Mouse (Mus musculus): ENCODE results near the gene Prg3.

Prg3 gene

DNA sequence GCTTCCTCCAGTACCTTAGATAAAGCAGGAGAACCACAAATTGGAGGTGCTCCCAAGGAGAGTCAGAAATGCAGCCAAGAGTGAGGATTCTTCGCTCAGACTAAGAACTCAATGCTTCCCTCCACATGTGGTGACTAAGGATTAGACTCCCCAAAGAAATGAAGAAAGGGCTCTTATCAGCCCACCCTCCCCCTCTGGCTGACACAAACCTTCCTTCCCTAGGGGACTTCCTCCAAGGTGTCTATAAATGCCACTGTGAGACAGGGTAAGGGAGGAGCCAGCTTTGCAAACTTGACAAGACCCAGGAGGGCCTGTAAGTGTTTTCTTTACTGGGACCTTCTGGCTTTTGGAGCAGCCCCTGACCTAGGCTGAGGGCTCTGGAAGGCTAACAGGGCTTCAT is 7.8 kb upstream of the Prg3 start, which contains the start of gene Prg2:
Gene Prg2 (plus strand): TSS at position 274 of the 400 bp plus-strand sequence.
- no peak for DNase-seq (ENCODE audit: extremely low read depth, insufficient read length, low spot score)

DNA sequence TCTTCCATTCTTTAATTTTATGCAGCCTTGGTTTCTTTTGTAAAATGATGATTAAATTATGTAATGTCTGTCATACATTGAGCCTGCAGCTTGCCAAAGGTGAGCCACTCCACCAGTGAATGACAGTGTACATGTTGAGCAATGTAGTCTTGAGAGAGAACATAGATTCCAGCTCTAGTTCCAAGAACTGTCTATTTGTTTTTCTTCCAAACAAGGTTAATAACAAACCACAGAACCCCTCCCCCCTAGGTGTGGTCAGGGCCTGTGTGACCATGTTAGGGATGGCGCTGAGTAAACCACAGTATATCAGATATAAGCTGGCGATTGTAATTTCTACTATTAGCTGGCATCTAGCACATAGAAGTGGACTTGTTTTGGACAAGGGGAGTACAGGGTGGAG is 8.4 kb downstream of the Prg3 start:
- DNase-seq (ENCODE audit: extremely low read depth, insufficient read length, low spot score) = no peak

DNA sequence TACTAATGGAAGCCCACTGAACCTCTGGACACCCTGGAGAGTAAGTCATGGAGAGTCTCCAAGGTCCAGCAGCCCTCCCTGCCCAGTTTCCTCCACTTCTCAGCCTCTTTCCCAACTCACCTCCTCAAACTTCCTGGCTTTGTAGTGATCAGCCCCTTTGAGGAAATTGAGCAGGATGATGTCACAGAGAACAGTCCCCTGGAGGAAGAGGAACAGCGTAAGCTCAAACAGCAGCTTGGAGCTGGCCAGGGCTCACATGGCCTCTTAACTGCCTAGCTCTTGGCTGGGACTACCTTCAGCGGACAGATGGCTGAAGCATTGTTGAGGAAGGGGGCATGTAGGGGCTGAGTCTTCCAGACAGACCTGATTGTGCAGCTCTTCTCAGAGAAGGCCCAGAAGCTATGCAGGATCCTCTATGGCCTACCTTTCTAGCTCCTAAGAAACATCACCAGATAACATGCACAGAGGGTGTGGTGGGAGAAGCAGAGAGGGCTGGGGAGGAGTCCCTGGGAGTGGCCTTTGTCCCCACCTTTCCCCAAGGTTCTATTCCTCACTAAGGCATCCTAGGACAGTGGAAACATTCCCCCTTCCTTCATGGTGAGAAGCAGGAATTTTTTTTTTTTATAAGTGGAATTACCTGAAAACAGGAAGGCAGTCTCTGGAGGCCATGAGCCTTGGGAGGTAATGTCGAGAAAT is 11.6 kb downstream of the Prg3 start:
- no peak for DNase-seq (ENCODE audit: extremely low read depth, insufficient read length, low spot score)

DNA sequence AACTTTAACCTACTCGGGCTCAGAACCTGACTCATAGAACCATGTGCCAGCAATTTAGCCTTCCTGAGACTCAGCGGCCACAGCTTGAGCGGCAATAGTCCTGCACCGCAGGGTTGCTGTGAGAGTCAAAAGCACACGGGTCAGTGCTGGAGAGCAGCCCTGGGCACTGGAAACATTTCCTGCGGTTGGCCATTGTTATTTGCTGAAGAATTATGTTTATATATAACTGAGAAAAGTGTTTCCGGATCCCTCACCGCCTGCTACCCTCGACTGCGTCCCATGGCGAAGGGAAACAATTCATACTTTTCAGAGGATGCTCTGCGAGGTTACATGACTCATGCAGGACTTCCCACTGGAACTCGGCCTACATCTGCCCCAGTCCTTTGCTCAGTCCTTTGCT is 13.5 kb downstream of the Prg3 start:
- DNase-seq (ENCODE audit: extremely low read depth, insufficient read length, low spot score) = peak; percentile 83

DNA sequence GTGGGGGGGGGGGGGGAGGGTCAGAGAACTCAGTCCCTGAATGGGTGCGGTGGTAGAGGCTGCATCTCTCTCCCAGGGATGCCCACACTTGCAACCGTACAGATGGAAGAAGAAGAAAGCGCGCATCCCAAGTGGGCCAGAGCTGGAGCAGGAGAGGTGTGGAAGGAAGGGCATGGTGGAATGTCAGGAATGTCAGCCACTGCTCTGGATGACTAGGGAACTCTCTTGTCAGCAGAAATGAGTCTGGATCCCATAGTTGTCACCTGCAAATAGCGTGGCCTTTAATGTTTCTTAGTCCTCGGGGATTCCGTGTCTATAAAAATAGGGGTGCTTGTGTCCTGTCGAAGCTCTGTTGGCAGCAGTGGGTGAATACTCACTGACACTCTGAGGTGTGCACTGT is 14.6 kb downstream of the Prg3 start:
- peak; percentile 21 for DNase-seq (ENCODE audit: extremely low read depth, insufficient read length, low spot score)

DNA sequence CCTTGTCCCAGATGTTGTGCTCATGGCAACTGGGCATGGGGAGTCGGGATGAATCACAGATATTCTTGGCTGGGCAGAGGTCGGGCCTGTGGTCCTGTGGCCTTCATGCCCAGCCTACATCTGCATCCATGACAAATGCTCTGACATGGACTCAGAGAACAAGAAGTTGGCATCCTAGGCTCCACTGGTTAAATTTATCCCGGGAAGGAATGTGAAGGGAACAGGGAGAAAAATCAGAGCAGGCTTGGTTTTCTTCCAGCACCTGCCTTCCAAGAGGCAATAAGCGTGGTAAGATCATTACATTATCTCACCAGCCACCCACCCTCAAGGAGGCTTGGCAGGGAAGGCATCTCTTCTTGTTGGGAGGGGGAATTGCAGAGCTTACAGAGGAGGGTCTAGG is 16.3 kb downstream of the Prg3 start:
- peak; percentile 34 for DNase-seq (ENCODE audit: extremely low read depth, insufficient read length, low spot score)

DNA sequence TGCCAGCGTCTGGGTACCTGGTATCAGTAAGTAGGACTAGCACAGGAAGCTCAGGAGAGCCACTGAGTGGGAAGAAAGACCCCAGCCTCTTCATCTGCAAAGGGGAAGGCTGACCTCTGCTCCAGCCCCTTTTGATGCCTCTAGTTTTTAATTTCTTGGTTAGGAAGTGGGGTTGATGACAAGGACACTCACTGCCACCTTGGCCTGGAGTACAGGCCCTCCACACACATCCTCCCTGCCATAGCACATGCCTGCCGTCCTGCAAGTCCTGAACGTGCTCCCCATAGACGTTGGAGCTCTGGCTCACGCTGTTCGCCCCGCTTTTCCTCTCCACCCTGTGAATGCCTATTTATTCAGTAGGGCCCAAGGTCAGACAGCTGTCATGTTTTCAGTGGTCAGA is 18.6 kb downstream of the Prg3 start:
- no peak for DNase-seq (ENCODE audit: extremely low read depth, insufficient read length, low spot score)

DNA sequence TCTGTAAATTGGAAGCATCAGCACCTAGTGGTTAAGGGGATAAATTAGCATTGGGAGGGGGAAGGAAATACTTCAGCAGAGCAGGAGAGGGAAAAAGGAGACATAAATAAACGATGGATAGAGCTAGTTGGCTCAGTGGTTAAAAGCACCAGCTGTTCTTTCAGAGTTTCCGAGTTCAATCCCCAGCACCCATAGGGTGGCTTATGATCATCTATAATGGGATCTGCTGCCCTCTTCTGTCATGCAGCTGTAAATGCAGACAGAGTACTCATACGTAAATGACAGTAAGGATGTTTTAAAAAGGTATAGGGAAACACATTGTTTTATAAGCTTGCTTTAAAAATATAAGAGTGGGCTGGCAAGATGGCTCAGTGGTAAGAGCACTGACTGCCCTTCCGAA is 19.7 kb downstream of the Prg3 start:
- DNase-seq (ENCODE audit: extremely low read depth, insufficient read length, low spot score) = peak; percentile 16

DNA sequence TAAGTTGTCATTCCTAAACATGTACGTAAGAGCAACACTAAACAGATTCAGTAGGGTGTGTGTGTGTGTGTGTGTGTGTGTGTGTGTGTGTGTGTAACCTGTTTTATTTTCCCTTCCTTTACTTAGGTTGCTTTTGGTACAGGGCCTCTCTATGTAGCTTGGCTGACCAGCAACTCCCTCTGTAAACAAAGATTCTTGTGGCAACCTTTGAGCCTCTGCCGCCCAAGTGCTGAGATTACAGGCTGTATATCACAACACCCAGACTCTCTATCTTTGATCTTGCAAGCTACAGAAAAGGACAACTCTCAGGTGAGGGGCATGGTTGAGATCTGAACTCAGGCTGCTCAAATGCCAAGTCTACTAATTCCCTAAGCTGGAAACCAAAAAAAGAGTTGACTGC is 21.2 kb downstream of the Prg3 start:
- DNase-seq (ENCODE audit: extremely low read depth, insufficient read length, low spot score) = no peak

DNA sequence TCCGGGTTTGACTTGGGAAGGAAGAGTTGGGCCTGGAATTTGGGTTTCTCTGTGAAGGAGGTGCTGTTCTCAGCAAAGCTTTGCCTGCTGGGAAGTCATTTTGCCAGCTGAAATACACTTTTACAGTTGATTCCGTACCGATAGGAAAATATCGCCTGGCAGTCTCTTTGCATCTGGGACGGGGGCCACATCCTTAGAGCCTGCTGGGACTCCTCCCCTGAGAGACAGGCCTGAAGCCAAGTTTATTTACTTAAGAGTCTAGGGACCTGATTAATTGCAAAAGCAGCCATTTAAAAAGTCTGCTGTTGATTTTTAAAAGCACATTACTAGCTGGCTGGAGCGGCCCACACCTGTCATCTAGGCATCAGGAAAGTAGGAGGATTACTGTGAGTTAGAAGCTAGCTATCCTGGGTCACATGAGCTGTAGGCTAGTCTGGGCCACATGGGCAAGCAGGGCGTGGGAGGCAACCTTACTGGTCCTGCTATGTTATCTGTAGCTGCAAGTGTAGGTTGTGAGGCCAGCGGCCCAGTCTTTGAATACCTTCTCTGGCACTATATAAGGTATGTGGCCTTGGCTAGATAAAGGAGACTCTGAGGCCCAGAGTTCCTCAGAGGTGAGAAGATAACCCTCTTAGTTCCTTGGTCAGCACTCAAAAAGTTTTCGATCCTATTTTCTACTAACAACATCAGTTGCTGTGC is 24.0 kb downstream of the Prg3 start:
- DNase-seq (ENCODE audit: extremely low read depth, insufficient read length, low spot score) = no peak

DNA sequence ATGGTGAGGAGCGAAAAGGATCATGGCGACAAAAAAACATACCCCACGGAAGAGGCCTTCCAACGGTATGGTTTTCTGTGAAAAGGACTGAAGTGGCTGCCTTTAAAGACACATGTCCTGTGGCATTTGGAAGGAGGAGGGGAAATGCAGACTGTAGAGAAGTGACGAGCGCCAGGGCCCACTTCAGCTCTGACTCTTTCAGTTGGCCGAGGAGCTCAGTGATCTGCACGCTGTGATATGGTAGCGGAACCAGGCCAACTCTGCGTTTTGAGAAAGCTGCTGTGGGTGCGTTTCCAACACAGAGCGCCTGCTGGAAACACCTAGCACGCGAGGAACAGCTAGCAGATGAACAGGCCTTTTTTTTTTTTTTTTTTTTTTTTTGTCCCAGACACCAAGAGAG is 24.7 kb downstream of the Prg3 start:
- no peak for DNase-seq (ENCODE audit: extremely low read depth, insufficient read length, low spot score)

DNA sequence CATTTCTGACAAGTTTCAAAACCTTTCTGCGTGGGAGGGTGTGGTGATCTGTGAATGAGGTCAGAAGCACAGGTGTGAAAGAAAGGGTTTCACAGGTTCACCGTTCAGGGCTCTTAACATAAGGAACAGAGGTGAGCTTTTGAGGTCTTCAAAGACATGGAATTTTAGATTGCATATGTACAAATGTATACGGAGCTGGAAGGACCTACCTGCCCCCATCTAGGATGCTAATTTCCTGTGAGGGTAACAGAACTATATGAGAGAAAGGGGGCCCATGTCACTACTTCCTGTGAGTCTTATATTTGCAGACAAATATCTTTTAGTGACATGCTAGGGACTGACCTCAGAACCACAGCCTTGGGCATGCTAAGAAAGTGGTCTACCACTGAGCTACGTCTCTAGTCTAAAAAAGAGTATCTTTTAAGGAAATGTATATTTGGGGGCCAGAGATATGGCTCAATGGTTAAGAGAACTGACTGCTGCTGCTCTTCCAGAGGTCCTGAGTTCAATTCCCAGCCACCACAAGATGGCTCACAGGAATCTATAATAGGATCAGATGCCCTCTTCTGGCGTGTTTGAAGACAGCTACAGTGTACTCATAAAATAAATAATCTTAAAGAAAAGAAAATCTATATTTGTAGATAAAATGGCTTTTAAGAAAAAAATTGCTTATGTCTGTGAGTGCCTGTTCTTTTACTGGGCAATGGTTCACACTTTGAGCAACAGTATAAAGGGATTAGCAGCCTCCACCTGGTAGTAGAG is 26.0 kb downstream of the Prg3 start:
- DNase-seq (ENCODE audit: extremely low read depth, insufficient read length, low spot score) = no peak

DNA sequence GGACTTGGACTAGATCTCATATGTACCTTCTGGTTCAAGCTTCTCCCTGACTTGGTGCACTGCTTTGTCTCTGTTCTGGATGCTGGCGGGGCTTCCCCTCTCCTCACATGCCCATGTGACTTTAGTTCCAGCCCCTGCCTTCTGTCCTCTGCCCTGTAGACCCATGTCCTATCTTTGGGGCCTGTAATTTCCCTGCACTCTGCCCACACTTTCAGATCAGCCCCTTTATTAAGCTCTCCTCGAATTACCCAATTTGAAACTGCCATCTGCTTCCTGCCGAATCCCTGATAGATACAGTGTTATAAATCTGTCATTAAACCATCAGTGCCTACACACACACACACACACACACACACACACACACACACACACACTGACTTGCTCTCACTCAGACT is 26.6 kb downstream of the Prg3 start:
- no peak for DNase-seq (ENCODE audit: extremely low read depth, insufficient read length, low spot score)

DNA sequence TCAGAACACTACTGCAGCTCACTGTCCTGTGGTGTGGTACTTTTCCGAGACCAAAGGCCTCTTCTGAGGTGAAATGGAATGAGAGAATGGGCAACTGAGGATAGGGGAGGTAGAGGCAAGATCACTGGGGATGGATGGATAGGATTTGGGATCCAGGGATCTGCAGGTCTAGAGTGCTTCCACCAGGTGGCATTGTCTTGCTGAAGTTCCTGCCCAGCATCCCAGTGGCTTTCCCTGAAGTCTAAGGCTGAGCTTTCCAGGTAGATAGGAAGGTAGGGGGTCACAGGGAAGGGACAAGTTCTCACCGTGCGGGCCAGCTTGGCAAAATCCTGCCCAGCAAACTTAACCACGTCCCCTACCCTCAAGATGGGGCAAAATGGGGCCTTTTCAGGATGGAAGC is 34.0 kb downstream of the Prg3 start:
- DNase-seq (ENCODE audit: extremely low read depth, insufficient read length, low spot score) = no peak

DNA sequence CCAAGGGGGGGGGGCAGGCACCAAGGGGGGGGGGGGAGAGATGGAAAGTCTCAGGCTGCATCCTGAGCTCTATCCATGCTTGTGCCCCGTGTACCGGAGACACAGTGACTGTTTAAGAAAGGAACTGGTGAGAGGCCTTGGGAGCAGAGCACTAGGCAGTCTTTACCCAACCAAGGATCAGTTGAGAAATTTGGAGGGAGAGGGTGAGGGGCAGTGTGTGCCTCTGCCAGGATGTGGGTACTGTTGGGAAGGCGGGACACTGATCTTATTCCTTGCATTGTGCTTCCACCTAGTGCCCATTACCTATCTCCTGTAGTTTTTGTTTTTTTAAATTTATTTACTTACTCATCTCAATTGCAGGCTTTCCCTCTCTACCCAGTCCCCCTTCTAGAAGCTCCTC is 38.2 kb downstream of the Prg3 start:
- no peak for DNase-seq (ENCODE audit: extremely low read depth, insufficient read length, low spot score)

DNA sequence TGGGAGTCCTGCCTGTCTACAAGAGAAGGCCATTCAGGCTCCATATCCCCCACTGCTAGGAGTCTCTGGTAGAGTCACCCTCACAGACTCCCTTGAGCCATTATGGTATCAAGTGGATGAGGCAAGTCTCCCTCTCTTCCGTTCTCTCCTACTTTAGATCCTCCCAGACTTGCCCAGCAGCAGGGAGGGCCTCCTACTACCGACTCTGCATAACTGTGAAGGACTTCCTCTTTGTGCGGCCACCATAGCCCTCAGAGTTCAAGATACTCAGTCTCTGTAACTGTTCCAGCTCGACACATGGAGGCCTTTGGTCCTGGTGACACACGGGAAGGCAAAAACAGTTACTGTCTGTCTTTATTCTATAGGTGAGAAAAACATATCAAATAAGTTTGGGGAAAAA is 39.3 kb downstream of the Prg3 start:
- DNase-seq (ENCODE audit: extremely low read depth, insufficient read length, low spot score) = no peak

DNA sequence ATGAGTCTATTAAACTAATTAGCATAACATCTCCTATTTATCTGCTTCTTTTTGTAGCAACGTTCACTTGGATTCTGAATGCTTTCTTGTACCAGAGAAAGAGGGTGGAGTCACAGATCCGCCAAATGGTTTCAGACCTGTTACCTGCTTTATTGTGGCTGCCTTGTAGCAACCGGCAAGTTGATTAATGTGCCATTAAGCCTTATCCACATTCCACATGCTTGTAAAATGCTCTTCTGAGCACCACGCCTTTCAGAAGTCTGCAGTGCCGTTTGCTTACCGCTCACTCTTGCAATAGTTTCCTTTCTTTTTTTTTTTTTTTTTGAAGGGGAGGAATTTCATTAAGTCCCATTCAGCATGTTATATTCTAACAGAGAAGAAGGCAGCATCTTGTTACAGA is 41.9 kb downstream of the Prg3 start:
- no peak for DNase-seq (ENCODE audit: extremely low read depth, insufficient read length, low spot score)

DNA sequence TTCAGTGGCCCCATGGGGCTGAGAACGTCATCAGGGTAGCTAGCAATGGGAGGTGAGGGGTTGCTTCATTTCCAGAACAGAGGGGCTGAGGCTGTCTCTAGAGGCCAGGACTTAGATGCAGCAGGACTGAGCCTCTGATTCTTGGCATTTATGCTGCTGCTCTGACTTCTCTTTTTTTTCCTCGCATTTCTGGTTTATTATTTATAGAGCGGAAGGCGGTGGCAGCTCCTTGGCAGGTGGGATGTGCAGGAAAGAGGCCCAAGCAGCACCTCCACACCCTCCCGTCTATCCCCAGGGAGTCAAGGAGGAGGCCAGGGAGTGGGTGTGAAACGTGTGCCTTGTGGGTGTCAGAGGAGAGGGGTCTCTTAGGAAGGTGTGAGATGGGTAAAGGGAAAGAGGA is 43.0 kb downstream of the Prg3 start:
- DNase-seq (ENCODE audit: extremely low read depth, insufficient read length, low spot score) = no peak

DNA sequence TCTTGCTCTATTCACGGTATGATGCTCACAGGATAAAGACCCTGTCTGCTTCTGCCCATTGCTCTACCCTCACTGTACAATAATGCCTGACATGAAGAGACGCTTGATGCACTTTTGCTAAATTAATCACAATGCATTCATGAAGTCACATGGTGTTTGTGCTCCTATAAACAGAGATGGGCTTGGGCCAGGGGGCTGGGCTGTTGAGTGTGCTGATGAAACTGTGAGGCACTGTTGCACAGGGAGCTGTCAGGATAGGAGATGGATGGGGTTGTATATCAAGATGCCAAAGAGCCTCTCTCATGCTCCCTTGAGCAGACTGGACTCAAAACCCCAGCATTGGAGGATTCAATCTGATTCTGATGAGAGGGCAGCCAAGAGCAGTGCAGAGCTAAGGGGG is 45.1 kb downstream of the Prg3 start:
- no peak for DNase-seq (ENCODE audit: extremely low read depth, insufficient read length, low spot score)

DNA sequence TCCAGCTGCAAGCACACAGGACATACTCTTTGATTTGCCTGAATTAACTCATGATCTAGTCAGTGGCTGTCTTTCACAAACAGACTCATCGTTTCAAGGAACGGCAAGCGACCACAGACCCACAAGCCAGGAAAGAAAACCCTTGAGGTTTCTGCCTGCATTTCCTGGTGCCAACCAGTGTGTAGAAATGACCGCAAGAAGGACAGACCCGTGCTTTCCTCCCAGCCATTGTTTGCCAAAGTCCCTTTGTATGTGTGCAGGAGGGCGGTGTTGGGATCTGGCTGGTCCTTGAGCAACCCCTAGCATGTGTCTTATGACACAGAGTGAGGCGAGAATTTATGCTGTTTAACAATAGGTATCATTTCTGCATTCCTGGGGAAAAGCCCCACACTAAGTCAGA is 46.2 kb downstream of the Prg3 start:
- no peak for DNase-seq (ENCODE audit: extremely low read depth, insufficient read length, low spot score)

DNA sequence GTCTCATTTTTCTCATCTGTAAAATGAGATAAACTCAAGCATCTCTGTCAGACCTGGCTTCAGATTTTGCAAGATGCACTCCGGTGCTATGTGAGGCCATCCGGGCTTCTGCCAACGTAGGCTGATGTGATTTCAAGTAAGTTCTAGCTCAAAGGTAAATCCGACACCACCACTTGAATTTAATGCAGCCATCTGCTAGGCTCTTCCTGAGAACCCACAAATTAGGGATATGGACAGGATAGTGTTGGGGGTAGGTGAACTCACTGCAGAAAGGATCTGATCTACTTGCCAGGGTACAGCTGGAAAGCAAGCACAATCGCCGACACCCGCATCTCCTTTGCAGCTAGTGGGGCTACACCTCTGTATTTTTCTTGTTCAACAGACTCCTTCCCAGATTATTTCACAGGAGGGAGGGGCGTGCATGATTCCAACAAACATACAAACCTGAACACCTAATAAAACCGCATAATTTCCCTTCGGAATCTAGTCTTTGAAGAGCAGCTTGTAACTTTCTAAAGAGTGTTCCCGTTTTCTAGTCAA is 48.6 kb downstream of the Prg3 start:
- no peak for DNase-seq (ENCODE audit: extremely low read depth, insufficient read length, low spot score)

All from 3134 (cell line).